Mouse (Mus musculus) MEL (cell line): ENCODE results near the gene Epha4. TPM values are rescaled to one million over a fixed set of nuclear protein-coding genes. Genes with fewer than 3 reads are reported as not detected.

Source experiments
- DNase-seq: peaks from one replicate; pipeline ENCODE4 v3.0.0; 2011; ENCODE audit warnings: low read depth, low spot score
- H3K27ac ChIP-seq: 2 replicates; pipeline ENCODE4 v1.5.1; 2012; ENCODE audit warnings: low read depth, mild to moderate bottlenecking, control low read depth, low read length, moderate library complexity; ENCODE audit not compliant: control insufficient read depth
- H3K27me3 ChIP-seq, 2 experiments: fragments of 150-350 bp in 1 of 2; sonication (generic) in 1 of 2; 2 replicates each; pipeline ENCODE4 v1.6.1; 2012; ENCODE audit warnings: low read length in 2 of 2, mild to moderate bottlenecking in 2 of 2, improper control_type of control experiment in 1 of 2, moderate library complexity in 1 of 2; ENCODE audit not compliant: insufficient read depth in 2 of 2, control insufficient read depth in 1 of 2
- H3K36me3 ChIP-seq, 2 experiments: 2 replicates each; pipeline ENCODE4 v1.6.1; 2012 to 2014; ENCODE audit warnings: low read length in 2 of 2, improper control_type of control experiment in 1 of 2, inconsistent platforms in 1 of 2, mild to moderate bottlenecking in 1 of 2; ENCODE audit not compliant: insufficient read depth in 2 of 2, control insufficient read depth in 1 of 2
- H3K4me1 ChIP-seq, 2 experiments: fragments of 150-350 bp in 1 of 2; sonication (generic) in 1 of 2; 2 replicates each; pipeline ENCODE4 v1.6.1; 2012; ENCODE audit warnings: low read length in 2 of 2, improper control_type of control experiment in 1 of 2, mild to moderate bottlenecking in 1 of 2; ENCODE audit not compliant: insufficient read depth in 2 of 2, control insufficient read depth in 1 of 2
- H3K4me3 ChIP-seq, 2 experiments: fragments of 150-350 bp in 1 of 2; sonication (generic) in 1 of 2; 2 replicates each; pipeline ENCODE4 v1.5.1; 2012; ENCODE audit warnings: low read depth in 2 of 2, low read length in 2 of 2, mild to moderate bottlenecking in 2 of 2, moderate library complexity in 2 of 2, control low read depth in 1 of 2, improper control_type of control experiment in 1 of 2; ENCODE audit not compliant: control insufficient read depth in 1 of 2, insufficient read depth in 1 of 2
- H3K79me2 ChIP-seq: 2 replicates; pipeline ENCODE4 v1.6.1; 2012; ENCODE audit warnings: mild to moderate bottlenecking, low read length, moderate library complexity; ENCODE audit not compliant: control insufficient read depth, poor library complexity, insufficient read depth
- H3K9ac ChIP-seq: 2 replicates; pipeline ENCODE4 v1.6.1; 2012; ENCODE audit warnings: low read depth, mild to moderate bottlenecking, control low read depth, low read length, moderate library complexity; ENCODE audit not compliant: control insufficient read depth, poor library complexity, severe bottlenecking
- H3K9me3 ChIP-seq: fragments of 150-350 bp; sonication (generic); replicated peaks from 2 replicates; pipeline ENCODE4 v1.6.1; 2012; ENCODE audit warnings: mild to moderate bottlenecking, low read length, improper control_type of control experiment, moderate library complexity; ENCODE audit not compliant: insufficient read depth
- BHLHE40 ChIP-seq: IDR thresholded peaks from 2 replicates; pipeline ENCODE4 v1.6.1; 2012; ENCODE audit warnings: low read depth, mild to moderate bottlenecking, inconsistent platforms, low read length, improper control_type of control experiment, borderline replicate concordance
- CHD2 ChIP-seq: IDR thresholded peaks from 2 replicates; pipeline ENCODE4 v1.6.1; 2011; ENCODE audit warnings: low read length, improper control_type of control experiment
- CTCF ChIP-seq, 3 experiments: IDR thresholded peaks in 2 of 3; conservative IDR thresholded peaks in 1 of 3; 2 replicates each; pipeline ENCODE4 v1.5.1; 2011 to 2012; ENCODE audit warnings: low read length in 3 of 3, low read depth in 2 of 3, mild to moderate bottlenecking in 2 of 3, improper control_type of control experiment in 1 of 3, inconsistent platforms in 1 of 3, mixed read lengths in 1 of 3, moderate library complexity in 1 of 3; ENCODE audit not compliant: control insufficient read depth in 1 of 3, insufficient read depth in 1 of 3, poor library complexity in 1 of 3, severe bottlenecking in 1 of 3
- ELF1 ChIP-seq: IDR thresholded peaks from 2 replicates; pipeline ENCODE4 v1.6.1; 2014; ENCODE audit warnings: low read depth, mild to moderate bottlenecking, inconsistent platforms, low read length, improper control_type of control experiment, moderate library complexity
- GABPA ChIP-seq: IDR thresholded peaks from 2 replicates; pipeline ENCODE4 v1.6.1; 2012; ENCODE audit warnings: low read depth, mild to moderate bottlenecking, inconsistent platforms, low read length, improper control_type of control experiment, moderate library complexity
- JUND ChIP-seq: IDR thresholded peaks from 2 replicates; pipeline ENCODE4 v1.6.1; 2011; ENCODE audit warnings: low read depth, mild to moderate bottlenecking, improper control_type of control experiment, low read length
- KAT2A ChIP-seq: conservative IDR thresholded peaks from 2 replicates; pipeline ENCODE4 v1.6.1; 2012; ENCODE audit warnings: low read depth, low read length, improper control_type of control experiment, inconsistent platforms
- MAFK ChIP-seq: IDR thresholded peaks from 2 replicates; pipeline ENCODE4 v1.6.1; 2011; ENCODE audit warnings: low read depth, mild to moderate bottlenecking, low read length, improper control_type of control experiment, borderline replicate concordance
- MAZ ChIP-seq: IDR thresholded peaks from 2 replicates; pipeline ENCODE4 v1.6.1; 2012; ENCODE audit warnings: low read depth, mild to moderate bottlenecking, inconsistent platforms, low read length, improper control_type of control experiment
- MXI1 ChIP-seq: IDR thresholded peaks from 2 replicates; pipeline ENCODE4 v1.6.1; 2011; ENCODE audit warnings: mild to moderate bottlenecking, low read depth, low read length, improper control_type of control experiment
- NRF1 ChIP-seq: IDR thresholded peaks from 2 replicates; pipeline ENCODE4 v1.6.1; 2014; ENCODE audit warnings: low read depth, mild to moderate bottlenecking, inconsistent platforms, low read length, improper control_type of control experiment, moderate library complexity; ENCODE audit not compliant: poor library complexity, insufficient read depth, severe bottlenecking
- POLR2AphosphoS5 ChIP-seq: IDR thresholded peaks from 2 replicates; pipeline ENCODE4 v1.6.1; 2012; ENCODE audit warnings: low read depth, borderline replicate concordance, mild to moderate bottlenecking, inconsistent platforms, low read length, moderate library complexity, mixed read lengths
- RAD21 ChIP-seq: IDR thresholded peaks from 2 replicates; pipeline ENCODE4 v1.6.1; 2011; ENCODE audit warnings: mild to moderate bottlenecking, low read depth, low read length, improper control_type of control experiment
- TAL1 ChIP-seq: IDR thresholded peaks from 2 replicates; pipeline ENCODE4 v1.6.1; 2012; ENCODE audit warnings: mild to moderate bottlenecking, inconsistent platforms, low read length, moderate library complexity, mixed read lengths
- TBP ChIP-seq: IDR thresholded peaks from 2 replicates; pipeline ENCODE4 v1.8.0; 2011; ENCODE audit warnings: low read depth, low read length, improper control_type of control experiment
- TCF12 ChIP-seq: IDR thresholded peaks from 2 replicates; pipeline ENCODE4 v1.6.1; 2014; ENCODE audit warnings: low read depth, mild to moderate bottlenecking, inconsistent platforms, low read length, improper control_type of control experiment, moderate library complexity
- UBTF ChIP-seq: IDR thresholded peaks from 2 replicates; pipeline ENCODE4 v1.6.1; 2012; ENCODE audit warnings: low read depth, mild to moderate bottlenecking, inconsistent platforms, low read length, improper control_type of control experiment, moderate library complexity, borderline replicate concordance; ENCODE audit not compliant: insufficient read depth
- USF1 ChIP-seq: IDR thresholded peaks from 2 replicates; pipeline ENCODE4 v1.6.1; 2014; ENCODE audit warnings: low read depth, mild to moderate bottlenecking, inconsistent platforms, low read length, improper control_type of control experiment, moderate library complexity
- USF2 ChIP-seq, 2 experiments: IDR thresholded peaks; 2 replicates each; pipeline ENCODE4 v1.6.1; 2011 to 2012; ENCODE audit warnings: improper control_type of control experiment in 2 of 2, low read length in 2 of 2, borderline replicate concordance in 1 of 2, inconsistent platforms in 1 of 2, low read depth in 1 of 2, mild to moderate bottlenecking in 1 of 2; ENCODE audit not compliant: insufficient read depth in 1 of 2
- ZC3H11A ChIP-seq: IDR thresholded peaks from 2 replicates; pipeline ENCODE4 v1.6.1; 2012; ENCODE audit warnings: low read depth, mild to moderate bottlenecking, inconsistent platforms, low read length, improper control_type of control experiment
- ZKSCAN1 ChIP-seq: IDR thresholded peaks from 2 replicates; pipeline ENCODE4 v1.6.1; 2012; ENCODE audit warnings: low read depth, mild to moderate bottlenecking, inconsistent platforms, low read length, improper control_type of control experiment, moderate library complexity
- ZMIZ1 ChIP-seq: IDR thresholded peaks from 2 replicates; pipeline ENCODE4 v1.6.1; 2012; ENCODE audit warnings: low read depth, mild to moderate bottlenecking, inconsistent platforms, low read length, improper control_type of control experiment, moderate library complexity
- ZNF384 ChIP-seq: IDR thresholded peaks from 2 replicates; pipeline ENCODE4 v1.6.1; 2012; ENCODE audit warnings: low read depth, mild to moderate bottlenecking, inconsistent platforms, low read length, improper control_type of control experiment
- polyA plus RNA-seq, 2 experiments: library from polyadenylated mRNA; stranded (reverse) in 1 of 2; unstranded in 1 of 2; fragments of >175 nt in 1 of 2; fragments of >200 nt in 1 of 2; gene quantifications; 2 replicates each; pipeline versions ENCODE4 v1.2.1 to v1.2.4; 2012; ENCODE audit warnings: low replicate concordance in 2 of 2, low read depth in 1 of 2; ENCODE audit not compliant: insufficient read length in 2 of 2, insufficient read depth in 1 of 2, missing spikeins in 1 of 2
- total RNA-seq: library from RNA; depleted of rRNA; stranded (reverse); fragments of 300-350 nt; gene quantifications from 2 replicates; pipeline ENCODE4 v1.2.3, GENCODE M21; 2012

Epha4 gene
- total and polyA plus RNA-seq, 3 experiments: not detected

DNA sequence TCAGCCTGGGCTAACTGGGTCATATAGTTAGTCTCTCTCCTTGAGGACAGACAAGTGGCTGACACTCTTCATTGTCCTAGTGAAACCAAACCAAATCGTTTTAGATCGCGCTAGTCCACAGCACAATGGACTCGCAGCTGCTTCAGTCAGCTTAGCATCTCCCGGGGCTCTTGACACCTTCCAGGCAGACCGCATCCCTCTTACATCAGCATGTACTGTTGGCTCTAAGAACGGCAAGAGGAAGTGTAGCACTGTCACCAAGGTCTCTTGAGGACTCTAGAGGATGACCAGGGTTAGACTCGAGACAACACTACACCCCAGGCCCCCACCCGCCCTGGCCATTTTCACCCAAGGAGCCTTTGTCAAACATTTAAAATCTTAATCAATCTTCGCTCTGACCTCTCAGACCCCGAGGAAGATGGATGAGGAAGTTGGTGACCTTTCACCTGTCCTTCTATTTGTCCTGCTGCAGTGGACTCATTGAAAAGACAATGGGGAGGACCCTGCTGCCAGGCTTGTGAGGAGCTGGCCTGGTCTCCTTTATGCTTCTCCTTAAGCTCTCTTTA is 12.3 kb downstream of the Epha4 start:
- Histone ChIP-seq H3K9me3 (no peaks in the 10 kb centered on the region), H3K27me3 (no peaks in the 10 kb centered on the region), H3K27ac (no peak overlapping the region), H3K4me1 (no peaks in the 10 kb centered on the region), H3K9ac (no peak overlapping the region), H3K36me3 (no peaks in the 10 kb centered on the region), H3K4me3 (no peak overlapping the region), H3K79me2 (no peaks in the 10 kb centered on the region)
- TF ChIP-seq GABPA: no peak
- TF ChIP-seq TBP: no peak
- no peak for TF ChIP-seq MXI1
- no peak for TF ChIP-seq KAT2A
- TF ChIP-seq UBTF: no peak
- no peak for TF ChIP-seq ELF1
- TF ChIP-seq RAD21: no peak
- no peak for TF ChIP-seq TCF12
- no peak for TF ChIP-seq ZMIZ1
- TF ChIP-seq CHD2: no peak
- TF ChIP-seq BHLHE40: no peak
- TF ChIP-seq ZNF384: no peak
- TF ChIP-seq USF2 (IDR thresholded peaks at IDR 0.05; ENCODE audit: borderline replicate concordance in 1 of 2, insufficient read depth in 1 of 2, low read depth in 1 of 2, low read length in 2 of 2): no peak
- DNase-seq: no peak

DNA sequence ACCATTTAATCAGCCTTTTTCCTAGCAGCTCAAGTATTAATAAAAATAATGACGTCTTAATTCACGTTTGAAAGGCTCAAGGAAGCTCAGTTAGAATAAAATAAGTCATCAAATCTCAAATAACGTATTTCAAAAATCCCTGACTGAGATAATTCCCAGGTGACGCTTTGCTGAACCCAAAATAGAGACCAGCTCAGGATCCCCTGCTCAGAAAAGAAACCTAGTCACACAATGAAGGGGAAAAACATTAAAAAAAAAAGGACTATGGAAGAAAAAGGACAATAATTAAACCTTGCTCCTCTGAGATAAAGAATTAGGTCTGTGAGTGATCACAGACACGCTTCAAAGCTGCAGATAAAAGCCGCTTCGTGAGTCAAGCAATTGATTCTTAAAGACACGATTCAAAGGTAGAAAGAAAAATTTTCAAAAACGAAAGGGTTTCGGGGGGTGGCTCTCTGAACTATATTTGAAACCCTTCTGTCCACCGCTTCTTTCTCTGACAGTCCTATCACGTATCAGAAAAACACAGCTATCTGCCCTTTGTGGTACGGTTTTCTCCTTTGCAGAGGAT is 13.4 kb downstream of the Epha4 start:
- DNase-seq: no peak
- H3K27me3 ChIP-seq: no peaks in the 10 kb centered on the region

More for the DNA sequence above, 13.4 kb downstream of the Epha4 start:
- Histone ChIP-seq H3K36me3 (no peaks in the 10 kb centered on the region), H3K79me2 (no peaks in the 10 kb centered on the region), H3K9ac (no peak overlapping the region), H3K27ac (no peak overlapping the region), H3K9me3 (no peaks in the 10 kb centered on the region), H3K4me3 (no peak overlapping the region), H3K4me1 (no peaks in the 10 kb centered on the region)
- TF ChIP-seq ZMIZ1 (no peak), ZC3H11A (no peak), TCF12 (no peak), USF2 (IDR thresholded peaks at IDR 0.05; ENCODE audit: borderline replicate concordance in 1 of 2, insufficient read depth in 1 of 2, low read depth in 1 of 2, low read length in 2 of 2) (no peak), POLR2AphosphoS5 (no peak), ZKSCAN1 (no peak), USF1 (no peak), NRF1 (no peak), TAL1 (no peak), MAFK (no peak), MXI1 (no peak), TBP (no peak), JUND (no peak), CHD2 (no peak), MAZ (no peak), UBTF (no peak), CTCF (IDR thresholded peaks at IDR 0.05 in 2 of 3, conservative IDR thresholded peaks at IDR 0.05 in 1 of 3; ENCODE audit: control insufficient read depth in 1 of 3, insufficient read depth in 1 of 3, low read depth in 2 of 3, low read length in 3 of 3, poor library complexity in 1 of 3, severe bottlenecking in 1 of 3) (no peak)
